In genomic region chr2:73867764-73868487, GRCm38 (mm10) we compare ENCODE assay signal across 10 mouse cellular contexts. TPM values are rescaled to one million over a fixed set of nuclear protein-coding genes. Genes with fewer than 3 reads are reported as not detected.
DNase-seq lines count a peak whose midpoint lies in the region; ATAC-seq lines count a peak whose summit lies in the region.
"Had no signal": no experiment of that assay in that cellular context is flagged by ENCODE, and none has a peak within 500 bp of the region (broad histone marks: within the 10 kb centered on the region; RNA-seq: fewer than 3 reads in every experiment).

No protein-coding gene starts in this region.

- H3K4me1 ChIP-seq in midbrain, embryonic 16.5 days (ENCODE audit: control insufficient read depth, insufficient read depth, low read length): no peaks in the 10 kb centered on the region
- H3K4me1 ChIP-seq: neural tube, embryonic 12.5 days had no signal

- H3K4me2 ChIP-seq in midbrain, embryonic 16.5 days (ENCODE audit: low read length): no peak overlapping the region
- H3K4me2 ChIP-seq: neural tube, embryonic 12.5 days had no signal

- no peaks in the 10 kb centered on the region for H3K27me3 ChIP-seq in splenic B cell, adult 2 months (ENCODE audit: control insufficient read depth, insufficient read depth, low read length, poor library complexity, severe bottlenecking)
- no peaks in the 10 kb centered on the region for H3K27me3 ChIP-seq in midbrain, embryonic 16.5 days (ENCODE audit: control insufficient read depth, insufficient read depth, low read depth, low read length)
- H3K27me3 ChIP-seq: neural tube, embryonic 12.5 days had no signal

- DNase-seq in 3T3-L1 (ENCODE audit: low read depth, low spot score): peak; percentile 50
- DNase-seq in ES-CJ7 (ENCODE audit: low read depth, low spot score): peak; percentile 81
- DNase-seq in cerebellum, adult 9-11 months: peak; percentile 61
- peak; percentile 5 for DNase-seq in gonadal fat pad, adult 2 months (ENCODE audit: low read depth)
- DNase-seq in layer of hippocampus, postnatal 10 days (ENCODE audit: low spot score in 2 of 2): peak; percentile 53 to 58
- DNase-seq in lung, postnatal 36 days: peak; percentile 55
- peak; percentile 68 for DNase-seq in splenic B cell, adult 2 months (ENCODE audit: low read depth, low spot score)

- H3K4me3 ChIP-seq in midbrain, embryonic 16.5 days (ENCODE audit: low read depth, low read length): no peak overlapping the region
- H3K4me3 ChIP-seq: erythroblast, embryonic 14.5 days; neural tube, embryonic 12.5 days had no signal

- 0 out of 2 replicates have a peak, but pooled peaks cover 2% of the 10 kb centered on the region for H3K36me3 ChIP-seq in splenic B cell, adult 2 months (ENCODE audit: control insufficient read depth, insufficient read depth, low read length, poor library complexity, severe bottlenecking)
- H3K36me3 ChIP-seq in midbrain, embryonic 16.5 days (ENCODE audit: control insufficient read depth, insufficient read depth, low read length): no peaks in the 10 kb centered on the region

- 78% methylated on average over 16 of the region's 16 CpGs for WGBS in midbrain, embryonic 16.5 days

- no peak overlapping the region for H3K27ac ChIP-seq in midbrain, embryonic 16.5 days (ENCODE audit: low read length)
- H3K27ac ChIP-seq: neural tube, embryonic 12.5 days had no signal

- H3K9ac ChIP-seq in midbrain, embryonic 16.5 days (ENCODE audit: low read depth, low read length): no peak overlapping the region
- H3K9ac ChIP-seq: neural tube, embryonic 12.5 days had no signal

- ATAC-seq in midbrain, embryonic 16.5 days: no peak

- no peaks in the 10 kb centered on the region for H3K9me3 ChIP-seq in midbrain, embryonic 16.5 days (replicated peaks; ENCODE audit: control insufficient read depth, low read length, poor library complexity, severe bottlenecking)
- H3K9me3 ChIP-seq: neural tube, embryonic 12.5 days had no signal

RNA-seq across cellular contexts. Expression of gene Atf2, which starts 24.5 kb away (rescaled TPM):
- polyA plus RNA-seq in gonadal fat pad, adult 2 months (2012; rRNA removed): 12.1 and 14.9 TPM in 2 replicates
- total RNA-seq in layer of hippocampus, postnatal 10 days (2021): 100 to 1,000 TPM; 125 to 146 TPM
- 124 and 130 TPM in 2 replicates for polyA plus RNA-seq in midbrain, embryonic 16.5 days (2015; fragmentation: Nextera tagmentation; extraction: Ambion mirVana)

RNA-seq across cellular contexts. Expression of gene Atp5g3, which starts 43.2 kb away (rescaled TPM):
- 519 and 656 TPM in 2 replicates for polyA plus RNA-seq in gonadal fat pad, adult 2 months (2012; rRNA removed)
- total RNA-seq in layer of hippocampus, postnatal 10 days (2021): 100 to 1,000 TPM; 669 to 684 TPM
- polyA plus RNA-seq in midbrain, embryonic 16.5 days (2015; fragmentation: Nextera tagmentation; extraction: Ambion mirVana): 1,014 and 1,037 TPM in 2 replicates

Comparison
In these comparisons a context has a peak if more than half of its experiments do, and no peak if none do; other contexts are left out.
1. DNase-seq: peak in every context shown above with its lines; median percentile 81 in ES-CJ7; 68 in splenic B cell, adult 2 months; 61 in cerebellum, adult 9-11 months; 56 in layer of hippocampus, postnatal 10 days; 55 in lung, postnatal 36 days; 50 in 3T3-L1; 5 in gonadal fat pad, adult 2 months.